Mouse (Mus musculus): ENCODE results near the gene Znrf3.

DNA sequence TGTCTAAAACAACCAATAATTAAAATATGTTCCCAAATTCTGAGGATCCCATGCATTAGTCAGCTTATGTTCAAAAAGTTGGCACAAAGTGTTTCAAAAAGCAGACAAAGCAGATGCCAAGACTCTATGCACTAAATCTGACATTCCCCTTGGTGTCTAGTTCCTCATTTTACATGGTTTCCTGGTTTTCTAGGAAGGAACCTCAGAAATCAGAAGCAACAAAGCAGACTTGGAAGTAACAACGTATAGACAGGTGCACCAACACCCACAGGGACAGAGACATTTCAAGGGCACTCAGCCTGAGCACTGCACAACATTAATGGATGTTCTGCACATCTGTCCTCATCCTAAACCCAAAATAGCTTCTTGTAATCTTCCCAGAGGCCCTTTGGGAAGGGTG is 13.8 kb downstream of the Znrf3 start:
- no peak for TF ChIP-seq CTCF (IDR thresholded peaks at IDR 0.05; ENCODE audit: low read depth, low read length)
- TF ChIP-seq POLR2A (IDR thresholded peaks at IDR 0.05; ENCODE audit: borderline replicate concordance, low read depth, low read length) = no peak
